Mouse (Mus musculus) lung, adult 2 months (tissue): ENCODE measurements around the gene Trpv5.

ENCODE experiments used
- CTCF ChIP-seq: fragments of 200-500 bp; IDR thresholded peaks from 2 replicates; pipeline ENCODE4 v1.5.1; 2011; ENCODE audit warnings: mild to moderate bottlenecking, low read length, control low read depth; ENCODE audit not compliant: insufficient read depth
- POLR2A ChIP-seq: fragments of 200-500 bp; IDR thresholded peaks from 2 replicates; pipeline ENCODE4 v1.6.1; 2011; ENCODE audit warnings: low read depth, mild to moderate bottlenecking, control low read depth, low read length, borderline replicate concordance; ENCODE audit errors: extremely low read depth

DNA sequence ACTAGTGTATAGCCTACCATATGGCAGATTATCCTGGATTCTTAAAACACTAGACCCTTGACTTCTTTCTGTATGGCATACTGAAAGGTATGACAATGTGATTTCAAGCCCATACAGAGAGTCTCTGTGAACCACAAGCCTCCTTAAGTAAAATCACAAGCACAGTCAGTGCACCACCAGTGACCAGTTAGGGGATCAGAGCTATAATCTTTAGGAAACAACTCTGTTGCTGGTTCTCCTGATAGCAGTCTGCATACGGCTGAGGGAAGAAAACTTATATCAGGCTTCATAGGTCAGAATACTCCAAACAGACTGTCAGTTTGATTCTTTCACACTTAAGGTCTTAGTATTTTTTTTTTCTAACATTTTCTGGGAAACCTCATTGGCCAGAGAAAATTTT, 22.1 kb downstream of the Trpv5 start:
- TF ChIP-seq CTCF, result no peak
- no peak for TF ChIP-seq POLR2A
